Mouse (Mus musculus): Measurements from ENCODE around the gene Fam214b.

DNA sequence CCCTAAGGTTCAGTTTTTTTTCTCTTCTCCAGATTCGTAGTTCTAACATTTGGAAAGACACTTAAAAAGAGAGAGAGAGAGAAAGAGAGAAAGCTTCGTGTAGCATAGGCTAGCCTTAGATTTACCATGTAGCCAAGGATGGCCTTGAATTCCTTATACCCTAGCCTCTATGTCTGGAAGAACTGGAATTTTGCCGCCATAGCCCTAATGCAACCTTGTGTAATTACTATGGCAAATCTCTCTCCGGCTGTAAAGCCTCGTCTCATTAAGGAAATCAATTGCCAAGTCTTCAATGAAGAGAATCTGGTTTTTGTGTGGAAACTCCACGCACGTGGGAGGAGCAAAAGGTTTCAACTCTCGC lies 12.4 kb upstream of the Fam214b start:
- TF ChIP-seq CTCF (IDR thresholded peaks at IDR 0.05; ENCODE audit: control insufficient read depth, insufficient read depth, low read length) (no peak), POLR2A (IDR thresholded peaks at IDR 0.05; ENCODE audit: borderline replicate concordance, control insufficient read depth, low read depth, low read length) (no peak)
